Mouse (Mus musculus) brain, embryonic 14.5 days (tissue): Measurements from ENCODE around the gene Elavl4. TPM values are rescaled to one million over a fixed set of nuclear protein-coding genes. Genes with fewer than 3 reads are reported as not detected.

ENCODE experiments used
- DNase-seq: peaks from one replicate; pipeline ENCODE4 v3.0.0-alpha.2; 2011; ENCODE audit warnings: low read depth
- CTCF ChIP-seq: fragments of 200-500 bp; IDR thresholded peaks from 2 replicates; pipeline ENCODE4 v1.5.1; 2012; ENCODE audit warnings: inconsistent platforms, mild to moderate bottlenecking, moderate library complexity, borderline replicate concordance; ENCODE audit not compliant: insufficient read depth, insufficient read length; ENCODE audit errors: extremely low read depth
- POLR2A ChIP-seq: fragments of 200-500 bp; IDR thresholded peaks from 2 replicates; pipeline ENCODE4 v1.6.1; 2012; ENCODE audit warnings: mild to moderate bottlenecking, inconsistent platforms, borderline replicate concordance; ENCODE audit not compliant: poor library complexity, insufficient read depth, insufficient read length, severe bottlenecking; ENCODE audit errors: extremely low read depth
- polyA plus RNA-seq: library from polyadenylated mRNA; depleted of rRNA; stranded (reverse); fragments of >200 nt; gene quantifications from 2 replicates; pipeline ENCODE4 v1.2.3, GENCODE M21; 2012

Gene Elavl4
- polyA plus RNA-seq, 1 experiment = 120 TPM

GRCm38 (mm10) chr4:110290544-110291095, 61.1 kb downstream of the Elavl4 start:
- DNase-seq = peak; percentile 82
- TF ChIP-seq CTCF (peak; percentile 24; the same call in 1 of the 2 replicates), POLR2A (no peak)

GRCm38 (mm10) chr4:110290056-110290455, 61.7 kb downstream of the Elavl4 start:
- peak; percentile 91 for DNase-seq
- no peak for TF ChIP-seq POLR2A
- TF ChIP-seq CTCF = no peak

GRCm38 (mm10) chr4:110287412-110288067, 64.2 kb downstream of the Elavl4 start:
- peak; percentile 97 for DNase-seq
- TF ChIP-seq CTCF (peak; percentile 9; the same call in 1 of the 2 replicates), POLR2A (peak; percentile 63; the same call in 1 of the 2 replicates)

GRCm38 (mm10) chr4:110286841-110287240, 64.9 kb downstream of the Elavl4 start:
- TF ChIP-seq POLR2A (no peak), CTCF (no peak)
- DNase-seq = no peak

GRCm38 (mm10) chr4:110286371-110286781, 65.3 kb downstream of the Elavl4 start:
- TF ChIP-seq CTCF = no peak
- TF ChIP-seq POLR2A = no peak
- peak; percentile 85 for DNase-seq

GRCm38 (mm10) chr4:110285346-110286330, 66.1 kb downstream of the Elavl4 start:
- TF ChIP-seq CTCF (no peak), POLR2A (no peak)
- peak; percentile 96 for DNase-seq

GRCm38 (mm10) chr4:110284446-110284845, 67.3 kb downstream of the Elavl4 start:
- peak; percentile 77 for DNase-seq
- TF ChIP-seq CTCF = no peak
- no peak for TF ChIP-seq POLR2A

- DNase-seq = no peak
- TF ChIP-seq POLR2A (no peak), CTCF (no peak)
Observed at GRCm38 (mm10) chr4:110270046-110270445, 81.7 kb downstream of the Elavl4 start.

- no peak for DNase-seq
- TF ChIP-seq CTCF (no peak), POLR2A (no peak)
Observed at GRCm38 (mm10) chr4:110266804-110267575, 84.7 kb downstream of the Elavl4 start.

- DNase-seq = peak; percentile 78
Observed at GRCm38 (mm10) chr4:110264345-110264943, 87.3 kb downstream of the Elavl4 start.

More at GRCm38 (mm10) chr4:110264345-110264943, 87.3 kb downstream of the Elavl4 start:
- TF ChIP-seq POLR2A (no peak), CTCF (no peak)
